Mouse (Mus musculus) kidney, postnatal 25 days (tissue): Measurements from ENCODE around the gene 4930433I11Rik.
"Not testable (repeated sequence)": the region's sequence is repeated elsewhere in the genome, so short reads cannot be mapped to it uniquely, and the experiment has no call there.

Experiments used
- DNase-seq, 2 experiments: peaks; one replicate each; pipeline ENCODE4 v3.0.0; 2021; ENCODE audit warnings: mixed read lengths in 2 of 2

Gene 4930433I11Rik

GRCm38 (mm10) chr7:40987243-40987642 lies at the start of gene 4930433I11Rik:
Gene 4930433I11Rik, plus strand, starts transcription at chr7:40987543.
- no peak for DNase-seq

DNA sequence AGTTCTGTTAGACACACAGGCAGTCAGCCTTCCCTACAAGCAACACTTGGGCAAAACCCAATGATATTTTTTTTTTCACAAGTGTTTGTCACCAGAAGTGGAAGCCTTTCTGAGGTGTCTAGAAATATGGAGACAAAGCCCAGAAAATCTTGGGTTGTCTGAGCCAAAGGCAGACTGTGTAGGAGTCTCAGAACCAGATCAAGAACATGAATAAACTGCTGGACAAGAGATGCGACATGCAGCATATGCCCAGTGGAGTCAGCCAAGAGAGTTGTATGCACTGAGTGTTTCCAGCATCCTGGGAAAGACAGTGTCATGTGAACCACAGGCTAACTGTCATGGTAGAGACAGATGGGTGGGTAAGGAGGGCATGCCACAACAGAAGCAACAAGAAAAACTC lies 48.0 kb upstream of the 4930433I11Rik start:
- no peak for DNase-seq

GRCm38 (mm10) chr7:40942233-40942935 lies 45.0 kb upstream of the 4930433I11Rik start:
- DNase-seq, result no peak

- not testable (repeated sequence) for DNase-seq
Measured at GRCm38 (mm10) chr7:41032419-41032818, 45.1 kb downstream of the 4930433I11Rik start, which contains the start of gene Gm4884. Gene Gm4884, plus strand, starts transcription at chr7:41032719.

- not testable (repeated sequence) for DNase-seq
Measured at GRCm38 (mm10) chr7:41044058-41044457, 56.7 kb downstream of the 4930433I11Rik start.
